Mouse (Mus musculus): ENCODE measurements at regions not wholly inside any gene's neighbourhood (a gene's known extent, or its start where the extent isn't known, plus 50 kb on each side); places are given as distances from the start of the nearest gene placed in this dataset.

- no peak for DNase-seq (ENCODE audit: low spot score)
Observed at GRCm38 (mm10) chr13:6255728-6256496, 292.0 kb upstream of the Pitrm1 start.

DNA sequence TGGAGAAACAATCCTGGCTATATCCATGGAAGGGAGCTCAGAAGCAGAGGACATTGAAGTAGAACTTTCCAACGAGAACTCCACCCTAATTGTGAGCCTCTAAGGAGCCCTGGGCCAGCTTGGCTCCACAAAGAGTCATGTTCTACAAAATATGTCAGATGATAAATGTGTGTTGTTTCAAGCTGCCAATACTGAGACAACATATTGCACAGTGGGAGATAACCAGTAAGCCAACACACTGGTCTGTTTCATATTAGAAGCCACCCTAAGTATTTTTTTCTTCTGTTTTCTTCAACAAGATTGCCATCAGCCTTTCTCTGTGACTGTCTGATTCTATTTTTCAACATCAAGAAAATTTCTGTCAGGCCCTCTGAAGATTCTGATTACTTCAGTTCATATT, 289.5 kb upstream of the Pitrm1 start:
- DNase-seq (ENCODE audit: low spot score), result no peak

DNA sequence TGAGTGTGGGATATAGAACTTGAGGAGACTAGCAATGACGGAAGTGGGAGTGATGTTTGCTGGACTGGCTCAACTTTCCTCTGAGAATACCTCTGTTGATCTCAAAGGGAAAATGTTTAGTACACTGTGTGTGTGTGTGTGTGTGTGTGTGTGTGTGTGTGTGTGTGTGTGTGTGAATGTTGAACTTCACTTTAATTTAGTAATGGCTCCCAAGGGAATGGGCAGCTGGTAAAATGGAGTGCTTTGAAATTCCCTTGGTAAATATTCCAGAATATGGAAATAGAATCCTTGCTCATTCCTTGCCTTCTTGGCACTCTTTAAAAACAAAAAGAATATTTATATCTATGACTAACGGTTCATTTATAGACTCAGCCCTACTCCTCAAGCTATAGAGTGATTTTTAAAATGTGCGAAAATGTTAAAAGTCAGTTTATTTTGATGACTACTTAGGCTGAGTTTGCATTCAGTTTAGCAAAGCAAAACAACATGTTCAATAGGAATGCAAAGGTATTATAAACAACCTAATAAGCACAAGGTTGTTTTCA, 287.6 kb upstream of the Pitrm1 start:
- DNase-seq (ENCODE audit: low spot score), result no peak

DNA sequence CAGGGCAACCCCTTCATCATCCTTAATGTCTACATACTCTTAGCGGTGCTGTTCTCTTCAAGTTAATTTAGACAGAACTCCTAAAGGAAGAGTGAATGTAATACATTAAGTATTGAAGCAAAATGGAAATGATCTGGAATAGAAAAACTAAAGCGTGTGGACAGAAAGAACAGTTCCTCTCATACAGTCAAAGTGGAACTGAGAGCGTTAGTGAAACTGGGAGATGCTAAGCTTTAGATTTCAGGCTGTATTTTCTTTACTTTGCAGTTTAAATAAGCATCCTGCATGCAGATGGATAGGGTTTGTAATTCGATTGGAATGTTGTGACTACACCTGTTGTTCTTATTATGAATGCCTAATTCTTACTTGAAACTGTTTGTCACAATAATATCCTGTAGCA, 286.5 kb upstream of the Pitrm1 start:
- no peak for DNase-seq (ENCODE audit: low spot score)

GRCm38 (mm10) chr13:6270546-6270945, 277.4 kb upstream of the Pitrm1 start:
- DNase-seq (ENCODE audit: low spot score), result no peak

- no peak for DNase-seq (ENCODE audit: low spot score)
Observed at GRCm38 (mm10) chr13:6272932-6273331, 275.0 kb upstream of the Pitrm1 start.

GRCm38 (mm10) chr13:6280073-6280472, 267.9 kb upstream of the Pitrm1 start:
- no peak for DNase-seq (ENCODE audit: low spot score)

- no peak for DNase-seq (ENCODE audit: low spot score)
Observed at GRCm38 (mm10) chr13:6288109-6288508, 259.8 kb upstream of the Pitrm1 start.

- DNase-seq (ENCODE audit: low spot score), result no peak
Observed at GRCm38 (mm10) chr13:6292098-6292497, 255.9 kb upstream of the Pitrm1 start.

DNA sequence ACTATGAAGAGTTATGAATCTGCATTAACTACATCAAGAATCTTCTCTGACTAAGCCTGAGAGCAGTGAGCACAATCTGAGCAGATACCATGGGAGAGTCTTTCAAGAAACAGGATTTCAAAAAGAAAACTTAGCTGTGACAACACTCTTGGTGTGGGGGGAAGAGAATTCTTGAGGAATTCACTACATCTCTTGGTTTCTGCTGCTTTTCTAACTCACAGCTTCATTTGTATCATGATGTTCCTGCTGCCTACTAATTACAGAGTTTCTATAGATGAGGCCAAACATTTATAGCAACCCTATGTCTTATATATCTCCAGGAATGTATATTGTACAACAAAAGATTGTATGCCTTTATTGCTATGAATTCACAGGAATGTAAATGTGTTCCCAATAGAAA, 242.2 kb upstream of the Pitrm1 start:
- DNase-seq (ENCODE audit: low spot score), result no peak

DNA sequence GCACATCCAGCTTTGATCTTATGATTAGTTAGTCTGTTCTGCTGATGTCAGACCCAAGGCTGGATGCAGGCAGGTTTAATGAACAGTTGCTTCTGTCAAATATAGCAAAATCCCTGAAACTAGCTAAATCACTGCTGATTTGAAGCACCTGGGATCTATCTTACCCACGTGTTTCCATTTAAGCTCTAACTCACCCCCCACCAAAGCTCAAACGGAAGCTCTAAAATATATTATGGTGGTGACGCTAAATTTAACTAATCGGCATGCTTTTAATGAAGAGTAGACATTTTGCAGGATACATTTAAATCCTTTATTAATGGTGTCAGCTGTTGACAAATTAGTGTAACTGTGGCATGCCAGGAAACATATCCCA, 241.3 kb upstream of the Pitrm1 start:
- no peak for DNase-seq (ENCODE audit: low spot score)

DNA sequence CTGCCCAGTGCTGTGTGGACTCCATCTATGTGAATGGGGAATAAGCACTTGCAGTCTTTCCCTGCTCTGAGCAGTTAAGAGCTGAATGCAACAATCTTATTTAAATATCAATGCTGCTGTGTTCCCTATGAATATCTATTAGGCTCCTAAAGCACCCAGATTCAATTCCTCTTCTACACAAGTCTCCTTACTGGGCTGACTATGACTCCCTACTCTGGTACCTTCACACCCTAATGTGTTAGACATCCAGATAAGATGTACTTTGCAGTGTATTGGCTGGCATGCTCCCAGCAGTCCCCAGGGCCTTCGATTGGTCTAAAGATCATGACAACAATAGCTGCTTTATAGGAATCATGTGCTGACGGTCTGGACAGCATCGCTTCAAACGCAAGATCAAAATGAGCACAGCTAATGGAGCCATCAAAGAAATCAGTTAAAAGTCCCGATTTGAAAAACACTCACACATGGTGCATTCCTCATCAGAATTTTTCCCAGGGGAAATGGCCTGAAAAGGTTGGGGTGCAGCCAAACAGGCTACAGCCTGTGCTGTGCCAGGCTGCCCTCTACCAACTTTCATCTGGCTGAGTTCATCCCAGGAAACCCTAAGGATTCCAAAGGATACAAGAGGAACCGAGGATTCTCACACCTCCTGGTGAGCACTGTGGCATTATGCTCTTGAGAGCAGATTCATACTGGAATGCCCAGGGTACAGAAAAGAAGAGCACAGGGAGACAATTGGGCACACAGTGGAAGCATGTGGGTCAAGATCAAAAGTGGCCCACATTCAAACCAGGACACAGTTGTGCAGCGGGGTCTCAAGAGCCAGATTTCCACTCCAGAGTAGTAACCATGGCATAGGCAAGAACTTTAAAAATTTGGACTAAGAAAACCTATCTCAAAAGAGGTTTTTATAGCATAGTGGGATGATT, 240.7 kb upstream of the Pitrm1 start:
- no peak for DNase-seq (ENCODE audit: low spot score)

GRCm38 (mm10) chr13:6316201-6316600, 231.7 kb upstream of the Pitrm1 start:
- DNase-seq (ENCODE audit: low spot score), result no peak

DNA sequence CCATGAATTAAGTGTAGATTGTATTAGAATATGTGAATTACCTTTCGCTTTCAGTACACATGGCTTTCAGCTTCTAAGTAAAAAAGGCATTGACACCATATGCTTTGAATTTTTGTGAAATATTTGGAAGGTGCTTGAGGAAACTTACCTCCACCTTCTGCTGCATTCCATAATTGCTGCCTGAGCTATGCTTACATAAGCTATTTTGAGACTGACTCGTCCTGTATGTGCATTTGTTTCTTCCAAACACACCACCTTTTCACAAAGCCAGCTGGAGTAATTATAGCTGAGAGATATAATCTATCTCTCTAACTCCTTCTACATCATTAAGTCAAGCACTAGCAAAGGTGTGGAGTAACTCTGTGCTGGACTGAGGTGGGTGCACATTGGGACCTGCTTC, 224.0 kb upstream of the Pitrm1 start:
- no peak for DNase-seq (ENCODE audit: low spot score)

GRCm38 (mm10) chr13:6330320-6330950, 217.5 kb upstream of the Pitrm1 start:
- no peak for DNase-seq (ENCODE audit: low spot score)

DNA sequence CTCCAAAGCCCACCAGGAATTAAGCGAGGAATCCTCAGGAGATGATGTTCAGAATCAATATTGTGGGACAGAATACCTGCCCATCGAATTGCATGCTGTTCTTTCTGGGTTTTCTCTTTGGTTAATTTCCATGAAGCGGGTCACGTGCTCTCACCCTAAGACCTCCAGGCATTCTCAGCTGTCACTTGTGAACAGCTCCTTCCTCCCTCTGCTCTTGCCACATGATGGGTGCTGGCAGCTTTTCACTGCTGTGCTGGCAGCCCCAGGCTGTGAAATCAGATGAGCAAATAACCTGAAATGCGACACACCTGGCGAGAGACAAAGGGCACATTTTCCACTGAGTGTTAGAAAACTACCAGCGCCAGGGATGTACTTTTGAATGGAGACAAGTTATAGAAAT, 207.8 kb upstream of the Pitrm1 start:
- no peak for DNase-seq (ENCODE audit: low spot score)

DNA sequence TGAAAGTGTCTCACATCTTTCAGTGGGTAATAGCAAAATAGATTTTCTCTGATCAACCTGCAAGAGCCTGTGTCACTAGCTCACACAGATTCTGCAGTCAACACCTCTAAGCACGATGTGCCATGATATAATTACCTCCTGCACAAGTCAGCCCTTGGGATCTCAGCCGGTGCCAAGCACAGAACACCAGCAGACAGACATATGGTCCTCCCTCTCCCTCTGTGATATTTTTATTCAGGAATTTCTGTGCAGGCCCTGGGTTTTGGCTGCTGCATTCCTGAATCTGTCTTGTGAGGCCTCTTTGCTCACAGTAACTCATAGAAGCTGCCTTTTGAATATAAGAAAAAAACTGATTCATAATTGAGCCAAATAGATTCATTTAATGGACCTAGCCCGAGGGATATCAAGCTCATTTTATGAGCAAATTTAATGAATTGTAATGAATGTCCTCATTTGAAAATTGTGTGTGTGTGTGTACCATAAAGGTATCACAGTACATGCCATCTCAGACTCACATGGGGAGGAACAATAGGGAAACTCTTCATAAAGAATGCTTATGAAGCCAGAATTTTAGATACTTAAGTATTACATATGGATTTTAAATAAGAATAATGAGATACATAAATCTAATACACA, 206.7 kb upstream of the Pitrm1 start:
- DNase-seq (ENCODE audit: low spot score), result no peak

- DNase-seq (ENCODE audit: low spot score), result no peak
Observed at GRCm38 (mm10) chr13:6365169-6365568, 182.8 kb upstream of the Pitrm1 start.

DNA sequence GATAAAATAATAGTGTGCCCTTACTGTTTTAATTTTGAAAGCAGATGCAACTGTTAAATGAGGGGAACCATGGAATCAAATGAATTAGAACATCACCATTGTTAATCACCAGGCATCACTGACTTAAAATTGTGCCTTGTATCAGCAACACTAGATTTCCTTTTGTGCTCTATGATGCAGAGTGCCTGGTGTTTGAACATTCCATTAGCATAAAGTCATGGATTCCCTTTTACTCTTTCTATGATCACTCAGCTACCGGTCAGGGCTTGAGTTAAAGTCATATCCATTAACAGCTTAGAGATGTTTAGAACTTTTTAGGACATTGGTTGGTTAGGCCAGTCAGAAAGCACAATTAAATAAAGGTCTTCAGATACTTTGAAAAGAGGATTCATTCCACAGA, 180.3 kb upstream of the Pitrm1 start:
- no peak for DNase-seq (ENCODE audit: low spot score)

DNA sequence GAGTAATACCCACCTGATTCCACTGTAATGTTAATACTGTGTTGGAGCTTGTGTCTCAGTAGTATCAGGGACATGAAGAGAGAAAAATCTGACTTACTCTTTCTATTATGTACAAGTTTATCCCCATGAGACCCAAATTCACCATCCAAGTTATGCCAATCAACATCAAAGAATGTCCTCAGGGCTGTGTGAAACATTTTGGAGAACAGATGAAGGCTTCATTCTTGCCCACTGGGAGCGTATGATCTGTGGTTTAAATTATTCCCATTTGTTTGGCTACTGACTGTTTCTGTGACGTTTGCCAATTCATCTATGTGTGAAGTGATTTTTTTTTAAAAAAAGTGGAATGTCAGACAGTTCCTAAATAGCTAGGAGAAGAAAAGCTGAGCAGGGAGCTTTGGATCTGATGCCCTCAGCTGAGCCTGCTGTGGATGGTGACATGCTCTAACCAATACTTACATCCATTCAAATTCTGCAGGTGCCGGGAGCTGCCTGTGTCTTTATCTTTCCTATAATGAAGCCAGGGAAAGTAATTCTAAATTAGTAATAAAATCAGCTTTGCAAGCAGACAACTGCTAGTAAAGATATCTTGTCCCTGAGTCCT, 173.3 kb upstream of the Pitrm1 start:
- DNase-seq (ENCODE audit: low spot score), result no peak

DNA sequence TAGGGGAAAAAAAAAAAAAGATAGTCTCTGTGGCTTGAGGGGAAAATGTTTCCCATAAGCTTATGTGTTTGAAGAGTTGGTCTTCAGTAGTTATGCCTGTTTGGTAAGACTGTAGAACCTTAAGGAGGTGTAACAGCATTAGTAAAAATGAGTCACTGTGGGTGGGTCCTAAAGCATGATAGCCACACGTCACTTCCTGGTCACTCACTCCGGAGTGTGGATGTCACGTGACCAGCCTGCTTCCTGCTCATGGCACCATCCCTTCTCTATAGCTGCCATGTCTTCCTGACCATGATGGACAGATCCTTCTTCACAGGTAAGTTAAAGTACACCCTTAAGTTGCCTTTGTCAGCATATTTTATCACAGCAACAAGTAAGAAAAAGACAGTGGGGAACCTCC, 170.0 kb upstream of the Pitrm1 start:
- no peak for DNase-seq (ENCODE audit: low spot score)
